Mouse (Mus musculus): Measurements from ENCODE around the gene Topbp1.

Gene Topbp1

GRCm38 (mm10) chr9:103304927-103305326 is at the start of gene Topbp1, which contains the start of gene 1300017J02Rik:
Topbp1 (plus strand) TSS chr9:103305215.
1300017J02Rik (minus strand) TSS chr9:103305082.
- in situ Hi-C loops (cut with MboI, MseI), result loop anchor here (10.0 kb wide), 1 partner anchor 100 kb away; the partner anchor contains the start of gene Srprb

GRCm38 (mm10) chr9:103265778-103266177 is 39.2 kb upstream of the Topbp1 start:
- in situ Hi-C loops (cut with MboI, MseI), result no loop called here

GRCm38 (mm10) chr9:103271104-103271503 is 33.9 kb upstream of the Topbp1 start:
- in situ Hi-C loops (cut with MboI, MseI), result no loop called here

- in situ Hi-C loops (cut with MboI, MseI), result no loop called here
Measured at GRCm38 (mm10) chr9:103274819-103275218, 30.2 kb upstream of the Topbp1 start.

GRCm38 (mm10) chr9:103275676-103276075 is 29.3 kb upstream of the Topbp1 start:
- in situ Hi-C loops (cut with MboI, MseI), result no loop called here

GRCm38 (mm10) chr9:103276876-103277275 is 28.1 kb upstream of the Topbp1 start:
- in situ Hi-C loops (cut with MboI, MseI), result no loop called here

GRCm38 (mm10) chr9:103286396-103286795 is 18.6 kb upstream of the Topbp1 start:
- in situ Hi-C loops (cut with MboI, MseI), result no loop called here

GRCm38 (mm10) chr9:103286901-103287422 is 18.1 kb upstream of the Topbp1 start:
- in situ Hi-C loops (cut with MboI, MseI), result no loop called here

GRCm38 (mm10) chr9:103287840-103288488 is 17.1 kb upstream of the Topbp1 start:
- in situ Hi-C loops (cut with MboI, MseI), result no loop called here

- in situ Hi-C loops (cut with MboI, MseI), result no loop called here
Measured at GRCm38 (mm10) chr9:103288489-103289180, 16.4 kb upstream of the Topbp1 start.

- in situ Hi-C loops (cut with MboI, MseI), result loop anchor here (5.0 kb wide), 2 partner anchors 72 to 202 kb away; no protein-coding TSS in a partner anchor
Measured at GRCm38 (mm10) chr9:103294507-103294906, 10.5 kb upstream of the Topbp1 start.

GRCm38 (mm10) chr9:103301086-103301485 is 3.9 kb upstream of the Topbp1 start:
- in situ Hi-C loops (cut with MboI, MseI), result loop anchor here (10.0 kb wide), 1 partner anchor 96 kb away; the partner anchor contains the start of gene Srprb

GRCm38 (mm10) chr9:103302239-103302638 is 2.8 kb upstream of the Topbp1 start:
- in situ Hi-C loops (cut with MboI, MseI), result loop anchor here (10.0 kb wide), 1 partner anchor 97 kb away; the partner anchor contains the start of gene Srprb

- in situ Hi-C loops (cut with MboI, MseI), result loop anchor here (10.0 kb wide), 1 partner anchor 98 kb away; the partner anchor contains the start of gene Srprb
Measured at GRCm38 (mm10) chr9:103302666-103303065, 2.3 kb upstream of the Topbp1 start.

GRCm38 (mm10) chr9:103305332-103306041 is 472 bp downstream of the Topbp1 start:
- in situ Hi-C loops (cut with MboI, MseI), result loop anchor here (10.0 kb wide), 1 partner anchor 101 kb away; the partner anchor contains the start of gene Srprb

GRCm38 (mm10) chr9:103309832-103310231 is 4.8 kb downstream of the Topbp1 start:
- in situ Hi-C loops (cut with MboI, MseI), result loop anchor here (5.0 to 10.0 kb wide), 2 partner anchors 37 to 105 kb away; partner anchors contain the start of gene Srprb

GRCm38 (mm10) chr9:103324678-103325077 is 19.7 kb downstream of the Topbp1 start:
- in situ Hi-C loops (cut with MboI, MseI), result no loop called here

GRCm38 (mm10) chr9:103326449-103326848 is 21.4 kb downstream of the Topbp1 start:
- in situ Hi-C loops (cut with MboI, MseI), result no loop called here

- in situ Hi-C loops (cut with MboI, MseI), result no loop called here
Measured at GRCm38 (mm10) chr9:103332663-103333062, 27.6 kb downstream of the Topbp1 start.

GRCm38 (mm10) chr9:103336912-103337311 is 31.9 kb downstream of the Topbp1 start:
- in situ Hi-C loops (cut with MboI, MseI), result no loop called here

GRCm38 (mm10) chr9:103347045-103347444 is 42.0 kb downstream of the Topbp1 start:
- in situ Hi-C loops (cut with MboI, MseI), result loop anchor here (5.0 kb wide), 1 partner anchor 35 kb away; no protein-coding TSS in a partner anchor

Data from T-helper 2 cell (primary cell).